Mouse (Mus musculus) liver, embryonic 14.5 days (tissue): ENCODE data around the gene Lpo. TPM values are rescaled to one million over a fixed set of nuclear protein-coding genes. Genes with fewer than 3 reads are reported as not detected.

ENCODE experiments used
- ATAC-seq: fragments of 200-750 bp; cut with Nextera tagmentation; 2 replicates; pipeline ENCODE4 v1.8.0; 2017; ENCODE audit warnings: moderate number of reproducible peaks, mild to moderate bottlenecking, moderate library complexity; ENCODE audit not compliant: insufficient read depth
- DNase-seq, 3 experiments: peaks; one replicate each; pipeline ENCODE4 v3.0.0-alpha.2; 2012 to 2013; ENCODE audit warnings: low read depth in 3 of 3, low spot score in 3 of 3
- H3K27ac ChIP-seq: fragments of 300-500 bp; sonication (generic); 2 replicates; pipeline ENCODE4 v1.5.1; 2014; ENCODE audit warnings: moderate library complexity, mild to moderate bottlenecking, control low read depth, inconsistent platforms
- H3K27me3 ChIP-seq: fragments of 300-500 bp; sonication (generic); 2 replicates; pipeline ENCODE4 v1.6.1; 2014; ENCODE audit warnings: mild to moderate bottlenecking, low read length, moderate library complexity; ENCODE audit not compliant: control insufficient read depth, insufficient read depth
- H3K36me3 ChIP-seq: fragments of 300-500 bp; sonication (generic); replicated peaks from 2 replicates; pipeline ENCODE4 v1.6.1; 2014; ENCODE audit warnings: low read depth; ENCODE audit not compliant: control insufficient read depth, insufficient read depth
- H3K4me1 ChIP-seq, 2 experiments: fragments of 200-500 bp in 1 of 2; fragments of 300-500 bp in 1 of 2; sonication (generic) in 1 of 2; replicated peaks; 2 replicates each; pipeline ENCODE4 v1.6.1; 2012 to 2014; ENCODE audit warnings: antibody characterized with exemption in 1 of 2, inconsistent platforms in 1 of 2, low read length in 1 of 2; ENCODE audit not compliant: control insufficient read depth in 2 of 2, insufficient read depth in 2 of 2
- H3K4me2 ChIP-seq: fragments of 300-500 bp; sonication (generic); 2 replicates; pipeline ENCODE4 v1.6.1; 2014; ENCODE audit warnings: low read depth, mild to moderate bottlenecking, control low read depth, moderate library complexity
- H3K4me3 ChIP-seq, 2 experiments: fragments of 200-500 bp in 1 of 2; fragments of 300-500 bp in 1 of 2; sonication (generic) in 1 of 2; 2 replicates each; pipeline ENCODE4 v1.5.1; 2012 to 2014; ENCODE audit warnings: low read depth in 2 of 2, low read length in 2 of 2, mild to moderate bottlenecking in 2 of 2, control low read depth in 1 of 2, inconsistent platforms in 1 of 2, moderate library complexity in 1 of 2; ENCODE audit not compliant: insufficient read depth in 1 of 2
- H3K9ac ChIP-seq: fragments of 300-500 bp; sonication (generic); replicated peaks from 2 replicates; pipeline ENCODE4 v1.6.1; 2014; ENCODE audit warnings: mild to moderate bottlenecking, control low read depth, moderate library complexity
- H3K9me3 ChIP-seq: fragments of 300-500 bp; sonication (generic); 2 replicates; pipeline ENCODE4 v1.6.1; 2016; ENCODE audit warnings: low read length, mixed read lengths; ENCODE audit not compliant: control insufficient read depth
- CTCF ChIP-seq: IDR thresholded peaks from 2 replicates; pipeline ENCODE4 v1.5.1; 2016; ENCODE audit warnings: antibody characterized with exemption, low read depth, control low read depth
- EP300 ChIP-seq: IDR thresholded peaks from 2 replicates; pipeline ENCODE4 v1.6.1; 2016; ENCODE audit warnings: antibody characterized with exemption, low read depth
- WGBS: fragments of 180-500 bp; shearing (Covaris S2); extraction: QIAGEN DNeasy Blood & Tissue Kit; methylation state at CpG from one replicate; pipeline ENCODE4 v1.1.7; 2014; ENCODE audit not compliant: insufficient replicate concordance; 5-methylcytosine and 5-hydroxymethylcytosine counted together
- microRNA counts: library from miRNA; unstranded; fragments of <30 nt; microRNA quantifications from one replicate; lab custom pipeline; 2016
- microRNA-seq: library from miRNA; unstranded; fragments of <30 nt; microRNA quantifications from one replicate; pipeline ENCODE4, GENCODE M21; 2016
- polyA plus RNA-seq, 2 experiments: library from polyadenylated mRNA; depleted of rRNA in 1 of 2; stranded (reverse) in 1 of 2; unstranded in 1 of 2; fragments of >200 nt; fragmentation: Nextera tagmentation in 1 of 2; extraction: Ambion mirVana in 1 of 2; gene quantifications; 2 replicates each; pipeline versions ENCODE4 v1.2.1 to v1.2.3; 2012 to 2014

Gene Lpo
- polyA plus RNA-seq, 2 experiments, result 0.02 TPM; not detected in 1

DNA sequence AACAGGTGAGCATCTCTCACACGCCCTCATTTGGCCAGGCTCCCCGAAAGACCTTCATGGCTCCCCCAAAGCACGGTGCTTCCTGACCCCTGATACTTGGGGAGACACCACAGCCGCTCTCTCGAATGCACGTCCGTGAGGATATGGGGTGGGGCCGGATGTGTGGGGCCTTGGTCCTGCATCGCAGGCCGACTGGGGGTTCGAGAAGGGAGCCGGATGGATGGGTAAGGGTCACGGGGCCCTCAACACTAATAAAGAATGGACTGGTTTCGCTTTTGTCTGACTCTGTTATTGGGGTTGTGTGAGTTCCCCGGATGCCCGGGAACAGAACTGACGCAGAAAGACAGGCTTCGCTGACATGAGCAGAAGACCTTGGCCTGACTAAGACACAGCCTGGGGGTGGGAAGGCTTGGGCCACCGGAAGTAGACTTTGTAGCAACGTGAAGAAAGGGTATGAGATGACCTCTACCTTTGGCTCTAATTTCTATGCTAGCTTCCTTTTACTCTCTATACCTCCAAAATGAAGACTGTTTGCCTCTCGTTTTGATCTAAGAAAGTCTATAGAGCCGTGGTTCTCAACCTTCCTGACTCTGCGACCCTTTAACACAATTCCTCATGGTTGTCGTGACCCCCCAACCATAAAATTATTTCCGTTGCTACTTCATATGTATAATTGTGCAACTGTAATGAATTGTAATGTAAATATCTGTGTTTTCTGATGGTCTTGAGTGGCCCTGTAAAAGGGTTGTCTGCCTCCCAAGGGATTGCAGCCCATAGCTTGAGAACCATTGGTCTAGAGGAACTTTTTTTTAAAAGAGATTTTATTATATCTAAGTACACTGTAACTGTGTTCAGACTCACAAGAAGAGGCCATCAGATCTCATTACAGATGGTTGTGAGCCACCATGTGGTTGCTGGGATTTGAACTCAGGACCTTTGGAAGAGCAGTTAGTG, 70.8 kb downstream of the Lpo start:
- Histone ChIP-seq H3K36me3 (peaks cover 22% of the 10 kb centered on the region), H3K9ac (peak overlapping the region; percentile 98), H3K27ac (peak overlapping the region; percentile 100), H3K9me3 (no peaks in the 10 kb centered on the region), H3K4me2 (peak overlapping the region; percentile 93), H3K4me1 (peaks cover 29 to 31% of the 10 kb centered on the region in 2 experiments), H3K27me3 (peaks cover 8% of the 10 kb centered on the region), H3K4me3 (peak overlapping the region; percentile 89 to 96)
- 9% methylated on average over 25 of the region's 25 CpGs for WGBS
- DNase-seq (no peak), ATAC-seq (no peak)
- TF ChIP-seq EP300 (no peak), CTCF (no peak)

MicroRNA genes within 50 kb of the gene (microRNA counts, 519-probe panel; counts per million panel counts)
- microRNA mmu-miR-142-3p (lab: Ali Mortazavi, UCI) (10,541 counts per million, percentile 99 among the panel's probes with 10 or more counts), microRNA mmu-miR-142-5p (lab: Ali Mortazavi, UCI) (2,391 counts per million, percentile 3 among the panel's probes with 10 or more counts)

Small RNA genes lying within 50 kb of the gene (microRNA-seq; reads per million reads assigned to microRNA genes)
- gene Mir142 (not detected), gene Mir142b (not detected)

Other genes starting within 250 kb of the Lpo start
- 5.7 and 6.5 TPM in 2 replicates for gene Mtmr4, start 236.1 kb downstream of the Lpo start, polyA plus RNA-seq (2012; rRNA removed)
- gene Mtmr4, start 236.1 kb downstream of the Lpo start, polyA plus RNA-seq (2014; fragmentation: Nextera tagmentation; extraction: Ambion mirVana), result 8.7 and 9.2 TPM in 2 replicates
- gene Hsf5, start 211.1 kb downstream of the Lpo start, polyA plus RNA-seq (2012; rRNA removed), result 0.02 TPM in 1 of 2 replicates, not detected in the other
- not detected in 2 replicates for gene Hsf5, start 211.1 kb downstream of the Lpo start, polyA plus RNA-seq (2014; fragmentation: Nextera tagmentation; extraction: Ambion mirVana)
- gene Rnf43, start 165.6 kb downstream of the Lpo start, polyA plus RNA-seq (2012; rRNA removed), result 3.5 and 4.2 TPM in 2 replicates
- 4.5 and 5.0 TPM in 2 replicates for gene Rnf43, start 165.6 kb downstream of the Lpo start, polyA plus RNA-seq (2014; fragmentation: Nextera tagmentation; extraction: Ambion mirVana)
- 111 TPM in 2 replicates for gene Supt4a, start 90.7 kb downstream of the Lpo start, polyA plus RNA-seq (2012; rRNA removed)
- 211 and 214 TPM in 2 replicates for gene Supt4a, start 90.7 kb downstream of the Lpo start, polyA plus RNA-seq (2014; fragmentation: Nextera tagmentation; extraction: Ambion mirVana)
- 5.4 and 5.5 TPM in 2 replicates for gene Tspoap1, start 67.7 kb downstream of the Lpo start, polyA plus RNA-seq (2012; rRNA removed)
- 1.1 and 2.4 TPM in 2 replicates for gene Tspoap1, start 67.7 kb downstream of the Lpo start, polyA plus RNA-seq (2014; fragmentation: Nextera tagmentation; extraction: Ambion mirVana)
- gene Mpo, start 34.7 kb downstream of the Lpo start, polyA plus RNA-seq (2012; rRNA removed), result 142 and 163 TPM in 2 replicates
- 301 and 360 TPM in 2 replicates for gene Mpo, start 34.7 kb downstream of the Lpo start, polyA plus RNA-seq (2014; fragmentation: Nextera tagmentation; extraction: Ambion mirVana)
- gene Mks1, start 24.9 kb upstream of the Lpo start, polyA plus RNA-seq (2012; rRNA removed), result 2.0 and 2.3 TPM in 2 replicates
- gene Mks1, start 24.9 kb upstream of the Lpo start, polyA plus RNA-seq (2014; fragmentation: Nextera tagmentation; extraction: Ambion mirVana), result 0.71 and 0.86 TPM in 2 replicates
- 3.4 and 3.8 TPM in 2 replicates for gene Epx, start 47.2 kb upstream of the Lpo start, polyA plus RNA-seq (2012; rRNA removed)
- 0.39 and 0.65 TPM in 2 replicates for gene Epx, start 47.2 kb upstream of the Lpo start, polyA plus RNA-seq (2014; fragmentation: Nextera tagmentation; extraction: Ambion mirVana)
- gene Olfr462, start 64.0 kb upstream of the Lpo start, polyA plus RNA-seq (2012; rRNA removed), result not detected in 2 replicates
- gene Olfr462, start 64.0 kb upstream of the Lpo start, polyA plus RNA-seq (2014; fragmentation: Nextera tagmentation; extraction: Ambion mirVana), result not detected in 2 replicates
- not detected in 2 replicates for gene Olfr463, start 69.1 kb upstream of the Lpo start, polyA plus RNA-seq (2012; rRNA removed)
- not detected in 2 replicates for gene Olfr463, start 69.1 kb upstream of the Lpo start, polyA plus RNA-seq (2014; fragmentation: Nextera tagmentation; extraction: Ambion mirVana)
- gene Olfr464, start 92.7 kb upstream of the Lpo start, polyA plus RNA-seq (2012; rRNA removed), result not detected in 2 replicates
- not detected in 2 replicates for gene Olfr464, start 92.7 kb upstream of the Lpo start, polyA plus RNA-seq (2014; fragmentation: Nextera tagmentation; extraction: Ambion mirVana)
- gene Dynll2, start 159.2 kb upstream of the Lpo start, polyA plus RNA-seq (2012; rRNA removed), result 18.0 and 21.5 TPM in 2 replicates
- 5.7 TPM in 2 replicates for gene Dynll2, start 159.2 kb upstream of the Lpo start, polyA plus RNA-seq (2014; fragmentation: Nextera tagmentation; extraction: Ambion mirVana)
- 111 and 163 TPM in 2 replicates for gene Srsf1, start 219.1 kb upstream of the Lpo start, polyA plus RNA-seq (2012; rRNA removed)
- 139 and 158 TPM in 2 replicates for gene Srsf1, start 219.1 kb upstream of the Lpo start, polyA plus RNA-seq (2014; fragmentation: Nextera tagmentation; extraction: Ambion mirVana)
- 4.7 and 5.7 TPM in 2 replicates for gene Vezf1, start 240.0 kb upstream of the Lpo start, polyA plus RNA-seq (2012; rRNA removed)
- gene Vezf1, start 240.0 kb upstream of the Lpo start, polyA plus RNA-seq (2014; fragmentation: Nextera tagmentation; extraction: Ambion mirVana), result 7.5 and 9.1 TPM in 2 replicates